Mouse (Mus musculus) thymus, postnatal 4 days (tissue): ENCODE measurements around the gene Ccl9.
"Not testable (repeated sequence)": the region's sequence is repeated elsewhere in the genome, so short reads cannot be mapped to it uniquely, and the experiment has no call there.

Experiments
- DNase-seq: peaks from one replicate; pipeline ENCODE4 v3.0.0; 2021

Gene Ccl9

DNA sequence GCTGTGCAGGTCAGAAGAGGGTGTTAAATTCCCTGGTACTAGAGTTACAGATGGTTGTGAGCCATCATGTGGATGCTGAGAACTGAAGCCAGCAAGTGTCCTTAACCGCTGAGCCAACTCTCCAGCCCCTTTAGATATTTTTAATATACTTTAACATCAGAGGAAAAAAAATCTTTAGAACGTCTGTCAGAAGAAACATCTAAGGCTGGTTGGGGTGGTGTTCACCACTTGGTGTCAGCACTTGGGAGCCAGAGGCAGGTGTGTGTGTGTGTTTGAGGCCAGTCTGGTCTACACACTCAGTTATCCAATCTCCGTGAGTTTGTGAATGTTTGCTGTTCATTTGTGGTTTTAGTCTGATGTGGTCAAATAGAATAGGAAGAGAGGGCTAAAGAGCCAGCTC is 563 bp upstream of the Ccl9 start:
- no peak for DNase-seq

DNA sequence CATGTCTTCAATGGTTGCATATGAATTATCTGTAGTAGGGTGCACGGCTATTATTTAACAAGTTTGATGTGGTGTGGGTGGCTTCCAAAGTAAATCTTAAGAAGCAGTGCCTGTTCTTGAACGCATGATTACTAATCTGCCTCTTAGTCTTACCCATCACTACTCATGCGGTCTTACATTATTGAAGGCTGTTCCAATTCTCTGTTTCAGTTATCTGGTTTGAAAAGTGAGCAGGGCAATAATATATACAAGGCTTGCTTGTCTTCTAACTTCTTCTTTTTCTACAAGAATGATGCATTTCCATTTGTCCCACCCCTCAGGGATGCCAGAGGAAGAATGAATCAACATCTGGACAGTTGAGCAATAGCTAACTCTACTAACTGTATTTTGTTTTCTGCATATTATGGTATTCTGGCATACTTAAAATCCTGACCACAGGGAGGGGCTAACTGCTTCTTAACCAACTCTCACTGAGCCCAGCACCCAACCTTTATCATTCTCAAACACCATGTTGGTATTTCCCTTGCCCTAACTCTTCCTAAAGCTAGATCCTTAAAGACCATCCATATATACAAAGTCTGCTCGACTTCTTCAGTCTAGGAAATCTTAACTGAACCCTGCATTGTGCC is 1.4 kb downstream of the Ccl9 start:
- no peak for DNase-seq

GRCm38 (mm10) chr11:83572834-83573233 is 5.6 kb downstream of the Ccl9 start:
- no peak for DNase-seq

DNA sequence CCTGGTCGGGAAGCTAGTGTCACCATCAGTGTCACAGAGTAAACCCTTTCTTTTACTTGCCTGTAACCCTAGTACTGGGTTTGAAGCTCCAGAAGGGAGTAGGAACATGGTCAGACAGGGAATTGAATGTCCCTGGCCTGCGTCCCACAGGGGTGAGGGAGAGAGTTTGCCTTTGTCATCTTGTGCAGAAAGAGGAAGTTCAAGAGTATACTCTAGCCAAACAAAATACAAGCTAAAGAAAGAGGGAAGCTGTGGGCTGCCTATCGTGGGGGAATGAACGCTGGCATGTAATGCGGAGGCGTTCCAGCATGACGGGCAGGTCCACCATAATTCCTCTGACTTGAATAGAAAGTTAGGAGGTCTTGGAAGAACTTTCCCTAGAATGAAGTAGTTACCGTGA is 6.2 kb downstream of the Ccl9 start:
- DNase-seq: no peak

GRCm38 (mm10) chr11:83570189-83570588 is 8.2 kb downstream of the Ccl9 start:
- DNase-seq: no peak

GRCm38 (mm10) chr11:83569249-83569648 is 9.2 kb downstream of the Ccl9 start:
- no peak for DNase-seq

- DNase-seq: no peak
Measured at GRCm38 (mm10) chr11:83568786-83569185, 9.7 kb downstream of the Ccl9 start.

- no peak for DNase-seq
Measured at GRCm38 (mm10) chr11:83568061-83568460, 10.4 kb downstream of the Ccl9 start.

- no peak for DNase-seq
Measured at GRCm38 (mm10) chr11:83567311-83567710, 11.1 kb downstream of the Ccl9 start.

- DNase-seq: no peak
Measured at GRCm38 (mm10) chr11:83566617-83567016, 11.8 kb downstream of the Ccl9 start.

DNA sequence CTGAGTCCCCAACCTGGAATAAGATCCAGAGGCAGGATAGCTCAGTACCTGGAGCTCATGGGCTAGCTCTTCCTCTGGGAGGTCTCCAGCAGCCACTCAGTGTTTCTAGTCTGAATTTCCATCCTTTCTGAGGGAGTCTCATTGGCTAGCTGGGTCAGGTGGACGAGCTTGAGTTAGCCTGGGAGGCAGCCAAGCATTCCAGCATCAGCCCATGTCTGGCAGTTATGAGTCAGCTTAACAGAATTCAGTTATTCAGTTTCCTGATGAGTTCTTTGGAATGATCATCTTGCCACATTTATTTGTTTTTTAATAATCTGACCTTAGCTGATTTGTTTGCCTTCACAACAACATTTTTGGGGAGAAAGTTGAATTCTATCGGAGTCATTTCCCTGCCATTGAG is 14.7 kb downstream of the Ccl9 start:
- no peak for DNase-seq

GRCm38 (mm10) chr11:83562311-83562887 is 16.0 kb downstream of the Ccl9 start:
- DNase-seq: no peak

DNA sequence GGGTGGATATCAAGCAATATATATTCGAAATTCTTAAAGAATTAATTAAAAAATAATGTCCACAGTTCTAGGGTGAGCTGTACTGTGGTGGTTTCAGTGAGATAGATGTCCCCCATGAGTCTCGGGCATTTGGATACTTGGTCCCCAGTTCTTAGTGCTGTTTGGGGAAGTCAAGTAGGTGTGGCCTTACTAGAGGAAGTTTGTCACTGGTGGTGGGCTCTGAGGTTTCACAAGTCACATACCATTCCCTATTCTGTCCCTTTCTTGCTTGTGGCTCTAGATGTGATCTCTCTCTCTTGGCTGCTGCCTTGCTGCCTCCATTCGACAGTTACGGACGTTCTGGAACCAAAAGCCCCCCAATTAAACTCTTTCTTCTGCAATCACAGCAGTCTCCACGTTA is 18.0 kb downstream of the Ccl9 start:
- no peak for DNase-seq

DNA sequence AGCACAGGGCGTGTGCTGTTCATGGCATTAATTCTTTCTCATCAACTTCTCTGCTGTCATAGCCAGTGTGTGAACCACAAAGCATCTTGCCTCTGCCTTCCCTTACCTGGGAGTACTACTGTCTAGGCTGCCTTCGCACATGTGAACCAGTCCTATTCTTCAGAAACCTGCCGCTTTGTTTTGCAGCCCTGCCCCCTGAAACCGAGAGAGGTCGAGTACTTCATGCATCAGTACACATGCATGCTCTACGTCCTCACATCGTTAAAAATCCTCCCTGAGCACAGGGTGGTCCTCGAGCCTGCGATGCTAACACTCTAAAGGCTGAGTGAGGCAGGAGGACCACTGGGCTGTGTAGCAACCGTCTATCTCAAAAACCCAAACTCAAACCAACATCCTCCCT is 21.4 kb downstream of the Ccl9 start:
- DNase-seq: no peak

DNA sequence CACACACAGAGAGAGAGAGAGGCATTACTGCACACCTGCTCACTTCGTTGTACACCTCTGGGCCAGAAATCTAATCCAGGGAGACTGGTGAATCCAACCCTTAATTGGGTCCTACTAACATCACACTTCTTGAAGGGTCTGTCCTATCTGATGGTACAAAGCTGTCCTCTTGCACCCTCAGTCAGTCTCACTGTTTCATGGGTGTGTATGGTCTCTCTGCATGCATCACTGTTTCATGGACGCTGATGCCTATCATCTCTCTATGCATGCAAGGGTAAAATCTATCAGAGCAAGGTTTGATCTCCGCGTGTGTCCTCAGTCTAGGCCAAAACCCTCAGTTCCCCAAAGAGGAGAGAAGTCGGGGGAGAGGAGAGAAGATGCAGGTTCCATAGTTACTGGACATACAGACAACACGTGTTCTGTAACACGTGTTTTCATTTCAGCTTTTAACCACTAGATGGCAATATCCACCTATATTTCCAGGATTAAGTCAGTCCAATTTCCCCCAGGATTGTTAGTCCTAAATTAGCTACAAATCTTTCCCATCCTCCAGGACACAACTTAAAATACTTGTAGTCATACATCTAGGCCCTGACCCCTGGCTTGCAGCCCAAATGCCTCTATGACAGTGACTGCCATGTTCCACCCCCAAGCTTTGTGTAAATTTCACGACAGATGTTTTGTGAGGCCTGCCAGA is 22.2 kb downstream of the Ccl9 start:
- DNase-seq: no peak

GRCm38 (mm10) chr11:83551668-83552067 is 26.8 kb downstream of the Ccl9 start:
- DNase-seq: no peak

DNA sequence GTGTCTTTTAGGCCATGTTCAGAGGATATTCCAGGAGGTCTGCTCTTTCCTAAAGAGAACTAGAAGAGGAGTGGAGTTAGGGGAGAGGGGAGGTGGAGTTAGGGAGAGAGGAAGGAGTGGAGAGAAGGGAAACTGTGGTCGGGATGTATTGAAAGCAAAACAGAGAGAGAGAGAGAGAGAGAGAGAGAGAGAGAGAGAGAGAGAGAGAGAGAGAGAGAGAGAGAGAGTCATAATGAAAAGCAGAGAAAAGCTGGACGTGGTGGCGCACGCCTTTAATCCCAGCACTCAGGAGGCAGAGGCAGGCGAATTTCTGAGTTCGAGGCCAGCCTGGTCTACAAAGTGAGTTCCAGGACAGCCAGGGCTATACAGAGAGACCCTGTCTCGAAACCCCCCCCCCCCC is 27.4 kb downstream of the Ccl9 start:
- DNase-seq: not testable (repeated sequence)

DNA sequence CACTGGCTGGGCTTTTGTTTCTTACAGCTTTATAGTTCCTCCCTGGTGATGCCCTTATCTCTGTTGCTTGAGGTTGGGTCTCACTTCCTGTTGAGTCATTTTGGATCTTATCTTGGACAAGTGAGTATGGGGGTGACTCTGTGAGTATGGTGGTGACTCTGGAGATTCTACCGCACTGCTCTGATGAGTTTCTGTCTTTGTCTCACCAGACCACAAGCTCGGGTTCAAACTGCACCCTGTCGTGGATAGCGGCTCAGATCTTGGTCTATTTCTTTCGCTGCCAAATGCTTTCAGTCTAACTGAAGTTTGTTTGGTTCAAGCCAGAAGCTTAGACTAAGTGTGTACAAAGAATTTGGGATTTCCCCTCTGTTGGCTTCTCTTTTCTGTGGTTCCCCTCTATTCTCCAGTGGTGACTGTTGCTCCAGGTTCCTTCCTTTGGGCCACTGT is 28.2 kb downstream of the Ccl9 start:
- DNase-seq: no peak

- no peak for DNase-seq
Measured at GRCm38 (mm10) chr11:83544214-83544613, 34.2 kb downstream of the Ccl9 start.

DNA sequence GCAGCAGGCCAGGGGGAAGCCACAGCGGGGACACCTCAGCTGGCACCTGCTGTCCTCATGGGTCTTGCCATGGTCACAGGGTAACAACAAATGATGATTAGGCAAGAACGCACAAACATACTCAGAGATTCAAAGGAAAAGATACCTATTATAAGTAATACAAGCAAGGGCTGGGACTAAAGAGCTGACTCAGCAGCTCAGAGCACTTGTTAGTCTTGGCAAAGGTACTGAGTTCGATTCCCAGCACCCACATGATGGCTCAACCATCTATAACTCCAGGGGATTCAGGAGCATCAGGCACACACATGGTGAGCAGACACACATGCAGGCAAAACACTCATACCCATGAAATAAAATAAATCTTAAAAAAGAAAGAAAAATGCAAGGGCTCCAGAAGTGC is 37.0 kb downstream of the Ccl9 start:
- no peak for DNase-seq

DNA sequence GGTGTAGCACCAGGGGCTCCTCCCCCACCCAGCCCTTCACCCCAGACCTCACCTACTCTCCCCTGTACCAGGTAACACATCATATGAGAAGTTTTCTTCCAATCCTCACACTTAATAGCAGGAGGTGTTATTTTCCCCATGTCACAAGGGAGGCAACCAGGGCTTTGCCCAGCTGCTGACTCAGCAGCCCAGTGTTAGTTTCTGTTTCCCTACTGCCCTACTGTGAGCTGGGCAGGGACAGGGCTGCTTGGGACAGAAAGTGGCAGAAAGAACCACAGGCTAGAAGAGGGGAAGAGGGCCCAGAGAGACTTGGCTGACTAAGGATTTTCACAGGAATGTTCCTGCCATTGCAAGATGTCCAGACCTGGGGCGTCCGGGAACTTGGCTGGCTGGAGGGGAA is 37.5 kb downstream of the Ccl9 start:
- no peak for DNase-seq

- DNase-seq: no peak
Measured at GRCm38 (mm10) chr11:83538705-83539314, 39.6 kb downstream of the Ccl9 start.

- no peak for DNase-seq
Measured at GRCm38 (mm10) chr11:83536831-83537230, 41.6 kb downstream of the Ccl9 start.
